Mouse (Mus musculus): ENCODE data around the gene Rfx8. TPM values are rescaled to one million over a fixed set of nuclear protein-coding genes. Genes with fewer than 3 reads are reported as not detected.

The Rfx8 gene
- polyA plus RNA-seq, 1 experiment from 2014 or later, result 0.21 TPM

DNA sequence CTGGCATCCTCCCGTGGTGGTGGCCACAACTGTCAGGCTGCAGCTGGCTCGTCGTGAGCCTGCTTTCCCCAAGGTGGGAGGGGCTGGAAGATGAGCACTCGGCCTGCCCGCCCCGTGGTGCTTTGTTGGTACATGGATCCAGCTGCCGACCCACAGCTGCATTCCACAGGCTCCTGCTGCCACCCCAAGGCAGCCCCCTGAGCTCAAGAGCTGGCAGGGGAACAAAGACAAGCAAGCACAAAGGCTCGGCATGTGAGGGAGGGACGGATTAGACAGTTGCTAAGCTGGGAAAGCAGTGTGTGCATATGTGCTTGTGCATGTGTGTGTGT lies 19.6 kb downstream of the Rfx8 start:
- Histone ChIP-seq H3K9me3 (ENCODE audit: low read length) (no peaks in the 10 kb centered on the region), H3K36me3 (ENCODE audit: insufficient read depth, low read length) (no peaks in the 10 kb centered on the region), H3K4me3 (ENCODE audit: low read length) (no peak overlapping the region), H3K4me2 (replicated peaks; ENCODE audit: low read depth, low read length) (0 out of 2 replicates have a peak overlapping the region, but pooled peaks have one; percentile 14), H3K4me1 (ENCODE audit: insufficient read depth, low read length) (peaks cover 48% of the 10 kb centered on the region), H3K27ac (ENCODE audit: low read length) (peak overlapping the region; percentile 78), H3K27me3 (ENCODE audit: insufficient read depth, low read length) (no peaks in the 10 kb centered on the region), H3K9ac (replicated peaks; ENCODE audit: low read length) (peak overlapping the region; percentile 49)
- 6% methylated on average over 9 of the region's 9 CpGs for WGBS
- ATAC-seq (ENCODE audit: low FRiP score, low TSS enrichment), result peak; percentile 16; the same call in 1 of the 2 replicates

DNA sequence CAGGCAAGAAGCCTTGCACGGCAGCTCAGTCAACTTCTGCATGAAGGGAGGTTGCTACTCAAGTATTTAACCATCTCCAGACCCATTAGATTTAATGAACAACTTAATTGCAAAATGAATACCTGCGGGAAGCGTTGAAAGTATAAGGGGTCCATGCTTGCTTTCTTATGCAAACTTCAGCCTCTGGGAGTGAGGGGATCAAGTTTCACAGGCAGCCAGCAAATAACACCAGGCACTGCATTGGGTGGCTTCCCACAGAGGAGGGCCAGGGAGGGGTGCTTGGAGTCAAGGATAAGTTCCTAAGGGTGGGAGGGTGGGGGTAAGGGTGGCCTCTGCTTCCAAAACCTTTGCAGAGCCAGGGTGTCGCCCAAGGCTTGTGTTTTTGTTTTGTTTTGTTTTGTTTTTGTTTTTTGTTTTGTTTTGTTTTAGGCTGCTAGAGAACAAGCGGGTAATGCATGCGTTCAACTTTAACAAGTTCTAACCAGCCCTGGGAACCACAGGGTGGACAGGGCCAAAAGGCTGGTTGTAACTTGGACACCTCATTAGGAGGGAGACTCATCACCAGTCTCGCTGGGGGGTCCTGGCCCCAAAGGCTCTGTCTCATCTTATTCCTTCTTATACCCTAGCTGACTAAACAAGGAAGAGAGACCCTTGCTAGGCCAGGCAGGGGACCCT lies 20.1 kb downstream of the Rfx8 start:
- Histone ChIP-seq H3K4me1 (ENCODE audit: insufficient read depth, low read length) (peaks cover 52% of the 10 kb centered on the region), H3K4me3 (ENCODE audit: low read length) (no peak overlapping the region), H3K9me3 (ENCODE audit: low read length) (no peaks in the 10 kb centered on the region), H3K4me2 (replicated peaks; ENCODE audit: low read depth, low read length) (0 out of 2 replicates have a peak overlapping the region, but pooled peaks have one; percentile 14), H3K36me3 (ENCODE audit: insufficient read depth, low read length) (no peaks in the 10 kb centered on the region), H3K27me3 (ENCODE audit: insufficient read depth, low read length) (no peaks in the 10 kb centered on the region), H3K27ac (ENCODE audit: low read length) (peak overlapping the region; percentile 78), H3K9ac (replicated peaks; ENCODE audit: low read length) (peak overlapping the region; percentile 49; the same call in 1 of the 2 replicates)
- WGBS, result 18% methylated on average over 7 of the region's 7 CpGs
- peak; percentile 60; the same call in 1 of the 2 replicates for ATAC-seq (ENCODE audit: low FRiP score, low TSS enrichment)

DNA sequence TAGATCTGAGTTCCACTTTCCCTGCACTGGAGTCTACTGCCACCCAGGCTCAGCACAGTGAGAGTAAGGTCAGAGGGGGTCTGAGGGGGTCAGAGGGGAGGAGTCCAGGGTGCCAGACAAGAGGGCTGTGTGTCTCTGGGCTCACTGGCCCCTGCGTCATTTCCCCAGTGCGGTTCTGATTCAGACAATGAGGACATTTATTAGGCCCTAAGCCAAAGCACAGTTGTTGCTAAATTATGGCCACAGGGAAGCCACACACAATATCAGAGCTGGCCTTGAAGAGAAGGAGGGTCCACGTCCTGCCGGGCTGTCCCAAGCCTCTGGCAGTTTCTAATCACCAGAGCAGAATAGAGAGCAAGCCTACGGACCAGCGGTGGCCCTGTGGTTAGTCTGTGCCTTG lies 22.3 kb downstream of the Rfx8 start:
- Histone ChIP-seq H3K4me3 (ENCODE audit: low read length) (no peak overlapping the region), H3K4me2 (replicated peaks; ENCODE audit: low read depth, low read length) (no peak overlapping the region), H3K9ac (replicated peaks; ENCODE audit: low read length) (no peak overlapping the region), H3K36me3 (ENCODE audit: insufficient read depth, low read length) (no peaks in the 10 kb centered on the region), H3K27me3 (ENCODE audit: insufficient read depth, low read length) (no peaks in the 10 kb centered on the region), H3K27ac (ENCODE audit: low read length) (peak overlapping the region; percentile 51; the same call in 1 of the 2 replicates), H3K4me1 (ENCODE audit: insufficient read depth, low read length) (peaks cover 63% of the 10 kb centered on the region), H3K9me3 (ENCODE audit: low read length) (no peaks in the 10 kb centered on the region)
- no peak for ATAC-seq (ENCODE audit: low FRiP score, low TSS enrichment)
- WGBS, result 37% methylated on average over 6 of the region's 6 CpGs

DNA sequence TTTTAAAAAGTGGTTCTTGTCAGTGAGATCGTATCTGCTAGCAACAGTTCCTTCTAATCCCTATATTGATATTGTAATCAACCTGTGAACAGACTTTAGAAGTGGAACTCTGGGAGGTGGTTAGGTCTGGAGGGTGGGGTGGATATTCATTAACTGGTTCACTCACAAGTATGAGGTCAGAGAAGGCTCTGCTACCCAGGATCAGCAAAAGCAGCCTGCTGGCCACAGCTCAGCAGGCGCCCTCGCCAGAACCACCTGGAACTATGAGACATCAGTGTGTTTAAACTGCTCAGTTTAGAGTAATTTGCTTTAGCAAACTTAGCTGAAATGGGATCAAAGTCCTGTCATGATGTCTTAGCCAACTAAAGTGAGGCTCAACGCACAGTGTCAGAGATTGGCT lies 25.6 kb downstream of the Rfx8 start:
- Histone ChIP-seq H3K4me1 (ENCODE audit: insufficient read depth, low read length) (peaks cover 34% of the 10 kb centered on the region), H3K27ac (ENCODE audit: low read length) (peak overlapping the region; percentile 40; the same call in 1 of the 2 replicates)

DNA sequence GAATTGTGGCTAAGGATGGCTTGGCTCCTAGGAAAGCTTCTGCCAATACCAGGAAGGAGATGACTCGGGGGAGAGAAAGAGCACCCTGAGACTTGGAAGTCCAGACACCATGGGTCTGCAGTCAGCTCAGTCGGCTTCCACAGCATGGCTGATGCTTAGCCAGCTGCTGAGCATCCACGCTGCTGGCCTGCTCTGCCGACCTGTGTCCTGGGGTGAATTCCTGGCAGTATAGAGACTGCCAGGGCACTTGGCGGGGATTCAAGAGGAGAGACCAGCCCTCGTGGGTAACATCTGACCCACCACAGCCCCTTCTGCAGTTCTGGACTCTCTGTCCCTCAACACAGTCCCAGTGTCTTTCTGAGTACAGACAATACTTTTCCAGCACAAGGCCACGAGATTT lies 26.0 kb downstream of the Rfx8 start:
- Histone ChIP-seq H3K27ac (ENCODE audit: low read length) (no peak overlapping the region), H3K27me3 (ENCODE audit: insufficient read depth, low read length) (no peaks in the 10 kb centered on the region), H3K4me1 (ENCODE audit: insufficient read depth, low read length) (peaks cover 30% of the 10 kb centered on the region), H3K36me3 (ENCODE audit: insufficient read depth, low read length) (no peaks in the 10 kb centered on the region), H3K4me3 (ENCODE audit: low read length) (no peak overlapping the region), H3K9me3 (ENCODE audit: low read length) (no peaks in the 10 kb centered on the region), H3K4me2 (replicated peaks; ENCODE audit: low read depth, low read length) (no peak overlapping the region), H3K9ac (replicated peaks; ENCODE audit: low read length) (no peak overlapping the region)
- no peak for ATAC-seq (ENCODE audit: low FRiP score, low TSS enrichment)
- whole genome bisulfite sequencing, result 56% methylated on average over 7 of the region's 7 CpGs

More for the DNA sequence above, 25.6 kb downstream of the Rfx8 start:
- no peak overlapping the region for H3K9ac ChIP-seq (replicated peaks; ENCODE audit: low read length)
- 68% methylated on average over 4 of the region's 4 CpGs for WGBS
- H3K4me2 ChIP-seq (replicated peaks; ENCODE audit: low read depth, low read length), result no peak overlapping the region
- no peak overlapping the region for H3K4me3 ChIP-seq (ENCODE audit: low read length)
- ATAC-seq (ENCODE audit: low FRiP score, low TSS enrichment), result peak; percentile 49; the same call in 1 of the 2 replicates
- no peaks in the 10 kb centered on the region for H3K9me3 ChIP-seq (ENCODE audit: low read length)
- H3K36me3 ChIP-seq (ENCODE audit: insufficient read depth, low read length), result no peaks in the 10 kb centered on the region
- no peaks in the 10 kb centered on the region for H3K27me3 ChIP-seq (ENCODE audit: insufficient read depth, low read length)

DNA sequence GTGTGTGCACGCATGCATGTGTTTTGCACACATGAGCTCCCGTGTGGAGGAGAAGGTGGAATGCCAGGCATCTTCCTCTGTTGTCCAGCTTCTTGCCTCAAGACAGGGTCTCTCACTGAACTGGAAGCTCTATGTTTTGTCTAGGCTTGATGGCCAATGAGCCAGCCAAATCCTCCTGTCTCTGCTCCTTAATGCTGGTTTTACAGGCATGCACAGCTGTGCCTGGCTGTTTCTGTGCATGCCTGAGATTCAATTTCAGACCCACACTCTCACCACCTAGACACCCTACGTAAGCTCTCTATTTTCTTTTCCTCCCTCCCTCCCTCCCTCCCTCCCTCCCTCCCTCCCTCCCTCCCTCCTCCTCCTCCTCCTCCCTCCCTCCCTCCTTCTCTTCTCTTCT lies 28.8 kb downstream of the Rfx8 start:
- Histone ChIP-seq H3K4me1 (ENCODE audit: insufficient read depth, low read length) (peaks cover 25% of the 10 kb centered on the region), H3K27me3 (ENCODE audit: insufficient read depth, low read length) (no peaks in the 10 kb centered on the region), H3K27ac (ENCODE audit: low read length) (no peak overlapping the region), H3K4me3 (ENCODE audit: low read length) (no peak overlapping the region), H3K9ac (replicated peaks; ENCODE audit: low read length) (no peak overlapping the region), H3K9me3 (ENCODE audit: low read length) (no peaks in the 10 kb centered on the region), H3K36me3 (ENCODE audit: insufficient read depth, low read length) (no peaks in the 10 kb centered on the region), H3K4me2 (replicated peaks; ENCODE audit: low read depth, low read length) (no peak overlapping the region)
- ATAC-seq (ENCODE audit: low FRiP score, low TSS enrichment), result no peak
- WGBS, result 63% methylated on average over 3 of the region's 3 CpGs

DNA sequence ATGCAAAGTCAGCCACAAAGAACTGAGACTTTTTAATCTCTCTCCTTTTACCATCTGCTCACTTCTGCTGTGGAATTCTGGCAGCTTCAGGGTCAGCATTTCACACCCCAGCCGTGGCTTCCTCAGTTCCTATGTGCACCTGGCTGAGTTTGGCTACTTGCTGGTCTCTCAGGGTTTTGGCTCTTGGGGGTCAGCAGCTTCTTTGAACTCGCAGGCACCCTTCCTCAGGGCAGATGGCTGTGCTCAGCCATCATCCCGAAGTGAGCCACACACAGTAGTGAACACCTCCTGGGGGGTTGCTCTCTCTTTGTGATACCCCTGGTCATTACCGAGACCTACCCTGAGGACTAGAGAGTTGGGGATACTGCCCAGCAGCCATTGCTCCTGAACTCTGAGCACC lies 29.7 kb downstream of the Rfx8 start:
- peaks cover 25% of the 10 kb centered on the region for H3K4me1 ChIP-seq (ENCODE audit: insufficient read depth, low read length)
- H3K27me3 ChIP-seq (ENCODE audit: insufficient read depth, low read length), result no peaks in the 10 kb centered on the region
- no peak overlapping the region for H3K4me2 ChIP-seq (replicated peaks; ENCODE audit: low read depth, low read length)
- H3K9ac ChIP-seq (replicated peaks; ENCODE audit: low read length), result no peak overlapping the region
- no peak overlapping the region for H3K4me3 ChIP-seq (ENCODE audit: low read length)
- H3K9me3 ChIP-seq (ENCODE audit: low read length), result no peaks in the 10 kb centered on the region
- H3K36me3 ChIP-seq (ENCODE audit: insufficient read depth, low read length), result no peaks in the 10 kb centered on the region
- H3K27ac ChIP-seq (ENCODE audit: low read length), result no peak overlapping the region
- ATAC-seq (ENCODE audit: low FRiP score, low TSS enrichment), result no peak
- 50% methylated on average over 4 of the region's 4 CpGs for WGBS

DNA sequence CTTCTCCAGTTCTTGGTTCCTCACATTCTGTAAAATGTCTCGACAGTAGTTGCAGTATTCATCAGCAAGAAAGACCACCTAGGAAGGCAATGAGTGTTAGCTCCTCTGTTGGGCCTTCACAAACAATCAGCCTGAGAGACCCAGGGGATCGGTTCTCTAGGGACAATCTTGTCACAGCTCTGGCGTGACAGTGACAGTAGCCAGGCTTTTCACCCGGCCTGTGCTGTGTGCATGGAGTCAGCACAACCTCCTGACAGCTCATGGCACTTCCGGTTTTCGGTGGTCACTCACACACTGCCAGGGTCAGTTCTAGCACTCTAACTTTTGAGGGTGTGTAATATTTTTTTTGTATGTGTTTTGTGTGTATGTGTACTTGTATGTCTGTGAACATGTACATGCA lies 32.2 kb downstream of the Rfx8 start:
- Histone ChIP-seq H3K36me3 (ENCODE audit: insufficient read depth, low read length) (no peaks in the 10 kb centered on the region), H3K4me1 (ENCODE audit: insufficient read depth, low read length) (peaks cover 13% of the 10 kb centered on the region; the same call in 1 of the 2 replicates), H3K4me3 (ENCODE audit: low read length) (no peak overlapping the region), H3K9me3 (ENCODE audit: low read length) (no peaks in the 10 kb centered on the region), H3K4me2 (replicated peaks; ENCODE audit: low read depth, low read length) (no peak overlapping the region), H3K9ac (replicated peaks; ENCODE audit: low read length) (no peak overlapping the region), H3K27ac (ENCODE audit: low read length) (no peak overlapping the region), H3K27me3 (ENCODE audit: insufficient read depth, low read length) (no peaks in the 10 kb centered on the region)
- 76% methylated on average over 6 of the region's 6 CpGs for WGBS
- no peak for ATAC-seq (ENCODE audit: low FRiP score, low TSS enrichment)

DNA sequence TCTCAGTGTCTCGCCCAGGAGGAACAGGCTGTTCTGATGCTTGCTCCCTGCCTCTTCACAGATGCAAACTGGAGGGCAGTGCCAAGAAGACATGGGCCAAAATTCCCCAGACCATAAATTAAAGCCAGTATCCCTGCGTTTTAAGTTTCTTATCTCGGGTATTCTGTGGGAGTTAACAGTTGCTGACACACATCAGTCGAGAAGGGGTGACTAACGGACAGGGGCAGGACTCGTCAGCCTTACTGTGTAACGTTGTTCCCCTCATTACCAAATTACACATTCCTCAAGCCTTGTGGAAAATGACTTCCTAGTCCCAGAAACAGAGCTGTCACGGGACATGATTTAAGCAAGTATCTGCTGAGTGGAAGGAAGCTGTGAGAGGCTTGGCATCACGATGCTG lies 33.5 kb downstream of the Rfx8 start:
- no peak for ATAC-seq (ENCODE audit: low FRiP score, low TSS enrichment)
- H3K9ac ChIP-seq (replicated peaks; ENCODE audit: low read length), result no peak overlapping the region

DNA sequence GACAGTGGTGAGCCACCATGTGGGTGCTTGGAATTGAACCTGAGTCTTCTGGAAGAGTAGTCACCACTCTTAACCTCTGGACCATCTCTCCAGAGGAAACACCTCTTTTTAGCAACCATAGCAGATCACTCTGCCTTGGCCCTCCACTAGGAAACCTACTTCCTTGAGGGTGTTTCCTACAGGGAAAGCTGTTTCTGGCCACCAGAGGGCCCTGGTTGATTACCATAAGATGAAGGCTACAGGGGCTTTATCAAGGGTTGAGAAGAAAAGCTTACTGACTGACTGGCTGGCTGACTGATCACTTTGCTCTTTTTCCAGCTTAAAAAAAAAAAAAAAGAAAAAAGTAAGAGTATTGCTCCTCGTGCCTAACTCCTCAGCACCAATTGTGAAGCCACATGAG lies 35.0 kb downstream of the Rfx8 start:
- H3K4me2 ChIP-seq (replicated peaks; ENCODE audit: low read depth, low read length), result no peak overlapping the region
- no peak overlapping the region for H3K9ac ChIP-seq (replicated peaks; ENCODE audit: low read length)
- no peaks in the 10 kb centered on the region for H3K9me3 ChIP-seq (ENCODE audit: low read length)
- H3K4me1 ChIP-seq (ENCODE audit: insufficient read depth, low read length), result peaks cover 9% of the 10 kb centered on the region; the same call in 1 of the 2 replicates
- peak; percentile 69; the same call in 1 of the 2 replicates for ATAC-seq (ENCODE audit: low FRiP score, low TSS enrichment)
- no peak overlapping the region for H3K4me3 ChIP-seq (ENCODE audit: low read length)
- WGBS, result 0% methylated on average over 1 of the region's 1 CpGs
- H3K27me3 ChIP-seq (ENCODE audit: insufficient read depth, low read length), result no peaks in the 10 kb centered on the region
- no peak overlapping the region for H3K27ac ChIP-seq (ENCODE audit: low read length)
- no peaks in the 10 kb centered on the region for H3K36me3 ChIP-seq (ENCODE audit: insufficient read depth, low read length)

More for the DNA sequence above, 33.5 kb downstream of the Rfx8 start:
- Histone ChIP-seq H3K9me3 (ENCODE audit: low read length) (no peaks in the 10 kb centered on the region), H3K4me1 (ENCODE audit: insufficient read depth, low read length) (peaks cover 13% of the 10 kb centered on the region; the same call in 1 of the 2 replicates), H3K27ac (ENCODE audit: low read length) (no peak overlapping the region), H3K36me3 (ENCODE audit: insufficient read depth, low read length) (no peaks in the 10 kb centered on the region), H3K4me3 (ENCODE audit: low read length) (no peak overlapping the region), H3K27me3 (ENCODE audit: insufficient read depth, low read length) (no peaks in the 10 kb centered on the region), H3K4me2 (replicated peaks; ENCODE audit: low read depth, low read length) (no peak overlapping the region)
- 21% methylated on average over 9 of the region's 9 CpGs for WGBS

Data from kidney, embryonic 16.5 days (tissue).